Mouse (Mus musculus): ENCODE measurements around the gene Tmx2. TPM values are rescaled to one million over a fixed set of nuclear protein-coding genes. Genes with fewer than 3 reads are reported as not detected.
"Not testable (repeated sequence)": the region's sequence is repeated elsewhere in the genome, so short reads cannot be mapped to it uniquely, and the experiment has no call there.

Gene Tmx2
- polyA plus RNA-seq (2012; ENCODE audit: insufficient read depth, low replicate concordance) = 2.4 TPM in 1 of 2 replicates, not detected in the other

GRCm38 (mm10) chr2:84679016-84679415 lies at the start of gene Tmx2:
Tmx2 (minus strand) TSS chr2:84679140.
- H3K4me3 ChIP-seq (replicated peaks) = peak within 1 kb of the TSS; percentile 100
- peaks cover 43% of the 10 kb centered on the region for H3K36me3 ChIP-seq (replicated peaks; ENCODE audit: low read length)
- no peaks in the 10 kb centered on the region for H3K27me3 ChIP-seq (replicated peaks)
- no peaks in the 10 kb centered on the region for H3K9me3 ChIP-seq
- TF ChIP-seq GATA1 (IDR thresholded peaks at IDR 0.05; ENCODE audit: borderline replicate concordance, low read length) (no peak), FLI1 (IDR thresholded peaks at IDR 0.05; ENCODE audit: low read length) (no peak)
- peaks cover 37% of the 10 kb centered on the region for H3K4me1 ChIP-seq

DNA sequence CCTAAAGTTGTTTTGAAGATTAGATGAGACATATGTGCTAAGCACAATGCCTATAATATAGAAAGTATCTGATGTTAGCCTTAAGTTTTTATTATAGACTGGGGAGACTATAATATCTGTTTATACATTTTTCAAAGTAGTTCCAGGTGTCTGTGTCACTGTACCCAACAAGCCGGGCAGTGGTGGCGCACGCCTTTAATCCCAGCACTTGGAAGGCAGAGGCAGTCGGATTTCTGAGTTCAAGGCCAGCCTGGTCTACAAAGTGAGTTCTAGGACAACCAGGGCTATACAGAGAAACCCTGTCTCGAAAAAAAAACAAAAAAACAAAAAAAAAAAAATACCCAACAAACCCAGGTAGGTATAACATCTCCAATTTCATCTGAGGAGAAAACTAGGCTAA lies 49.3 kb upstream of the Tmx2 start:
- Histone ChIP-seq H3K36me3 (replicated peaks; ENCODE audit: low read length) (peaks cover 29% of the 10 kb centered on the region), H3K4me1 (peaks cover 44% of the 10 kb centered on the region)
- not testable (repeated sequence) for H3K27me3 ChIP-seq (replicated peaks); H3K9me3 ChIP-seq; H3K4me3 ChIP-seq (replicated peaks)

DNA sequence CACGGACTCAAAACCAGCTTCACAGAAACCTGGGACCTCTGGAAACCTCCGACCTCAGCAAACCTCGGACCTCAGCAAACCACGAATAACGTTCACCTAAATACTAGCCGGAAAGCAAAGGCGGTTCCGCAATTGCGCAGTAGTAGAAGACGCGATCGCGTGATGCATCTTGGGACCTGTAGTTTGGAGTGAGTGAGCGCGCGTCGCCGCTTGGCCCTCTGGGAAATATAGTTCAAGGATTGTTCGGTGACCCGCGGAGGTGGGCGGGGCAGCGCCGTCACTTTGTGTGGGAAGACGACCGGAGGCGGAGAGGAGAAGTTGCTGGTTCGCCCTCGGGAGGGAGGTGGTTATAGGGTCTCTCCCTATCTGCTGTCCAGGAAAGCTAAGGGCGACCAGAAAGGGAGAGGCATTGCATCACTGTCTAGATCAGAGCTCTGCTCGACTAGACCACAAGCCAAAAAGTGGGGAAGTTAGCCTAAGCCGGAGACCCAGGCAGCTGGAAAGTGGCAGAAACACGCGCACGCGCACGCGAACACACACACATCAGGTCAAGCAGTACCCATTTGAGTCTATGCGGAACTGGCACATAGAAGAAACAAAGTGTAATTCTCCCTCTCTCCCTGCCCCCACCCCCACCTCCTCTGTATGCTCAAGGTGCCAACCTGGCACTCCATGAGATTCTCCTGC lies 48.4 kb upstream of the Tmx2 start, which contains the start of gene Clp1:
TSS of gene Clp1 (minus strand) at position 179 of the 687 bp plus-strand sequence.
- no peaks in the 10 kb centered on the region for H3K27me3 ChIP-seq (replicated peaks)
- TF ChIP-seq GATA1 (IDR thresholded peaks at IDR 0.05; ENCODE audit: borderline replicate concordance, low read length) = no peak
- H3K9me3 ChIP-seq = no peaks in the 10 kb centered on the region
- peak within 1 kb of the TSS; percentile 95 for H3K4me3 ChIP-seq (replicated peaks)
- peaks cover 42% of the 10 kb centered on the region for H3K4me1 ChIP-seq
- peaks cover 35% of the 10 kb centered on the region for H3K36me3 ChIP-seq (replicated peaks; ENCODE audit: low read length)

DNA sequence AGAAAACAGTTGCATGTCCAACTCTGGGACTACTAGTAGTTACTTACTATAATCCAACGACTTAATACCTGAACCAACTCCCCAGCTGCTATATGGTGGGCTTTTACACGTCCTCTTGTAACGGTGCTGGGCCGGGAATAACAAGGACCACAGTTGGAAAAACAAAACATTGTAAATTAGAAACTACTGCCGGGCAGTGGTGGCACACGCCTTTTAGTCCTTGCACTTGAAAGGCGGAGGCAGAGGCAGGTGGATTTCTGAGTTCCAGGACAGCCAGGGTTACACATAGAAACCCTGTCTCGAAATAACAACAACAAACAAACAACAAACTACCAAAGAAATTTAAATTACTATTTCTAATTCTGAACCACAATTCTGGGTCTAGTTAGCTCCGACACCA lies 47.8 kb upstream of the Tmx2 start:
- Histone ChIP-seq H3K9me3 (no peaks in the 10 kb centered on the region), H3K4me3 (replicated peaks) (peak overlapping the region; percentile 95), H3K27me3 (replicated peaks) (no peaks in the 10 kb centered on the region), H3K4me1 (peaks cover 42% of the 10 kb centered on the region), H3K36me3 (replicated peaks; ENCODE audit: low read length) (peaks cover 41% of the 10 kb centered on the region)
- TF ChIP-seq GATA1 (IDR thresholded peaks at IDR 0.05; ENCODE audit: borderline replicate concordance, low read length) (no peak), FLI1 (IDR thresholded peaks at IDR 0.05; ENCODE audit: low read length) (no peak)

- no peak for TF ChIP-seq FLI1 (IDR thresholded peaks at IDR 0.05; ENCODE audit: low read length)
- no peak for TF ChIP-seq GATA1 (IDR thresholded peaks at IDR 0.05; ENCODE audit: borderline replicate concordance, low read length)
- peaks cover 49% of the 10 kb centered on the region for H3K36me3 ChIP-seq (replicated peaks; ENCODE audit: low read length)
- H3K4me1 ChIP-seq = peaks cover 46% of the 10 kb centered on the region
- H3K27me3 ChIP-seq (replicated peaks) = no peaks in the 10 kb centered on the region
- H3K4me3 ChIP-seq (replicated peaks) = peak overlapping the region; percentile 95
- no peaks in the 10 kb centered on the region for H3K9me3 ChIP-seq
Observed at GRCm38 (mm10) chr2:84725770-84726169, 46.8 kb upstream of the Tmx2 start.

DNA sequence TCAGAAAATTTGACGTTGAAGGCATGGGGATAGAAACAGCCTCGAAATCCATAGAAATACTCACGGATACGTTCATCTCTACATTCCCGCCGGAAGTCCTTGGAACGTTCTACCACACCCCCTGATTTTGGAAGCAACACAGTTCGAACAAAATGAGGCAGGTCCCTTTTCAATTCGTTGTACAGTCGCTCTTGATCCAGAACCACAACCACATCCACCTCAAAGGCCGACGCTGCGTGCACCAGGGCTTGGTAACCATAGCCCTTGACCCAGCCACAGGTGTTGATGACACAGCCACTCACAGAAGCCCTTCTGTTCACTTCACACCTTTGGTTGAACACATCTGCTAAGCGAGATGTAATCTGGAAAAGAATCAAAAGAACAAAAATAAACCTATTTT lies 44.9 kb upstream of the Tmx2 start:
- Histone ChIP-seq H3K4me1 (peaks cover 46% of the 10 kb centered on the region), H3K4me3 (replicated peaks) (no peak overlapping the region), H3K27me3 (replicated peaks) (no peaks in the 10 kb centered on the region), H3K9me3 (no peaks in the 10 kb centered on the region), H3K36me3 (replicated peaks; ENCODE audit: low read length) (peaks cover 49% of the 10 kb centered on the region)
- no peak for TF ChIP-seq GATA1 (IDR thresholded peaks at IDR 0.05; ENCODE audit: borderline replicate concordance, low read length)
- no peak for TF ChIP-seq FLI1 (IDR thresholded peaks at IDR 0.05; ENCODE audit: low read length)

DNA sequence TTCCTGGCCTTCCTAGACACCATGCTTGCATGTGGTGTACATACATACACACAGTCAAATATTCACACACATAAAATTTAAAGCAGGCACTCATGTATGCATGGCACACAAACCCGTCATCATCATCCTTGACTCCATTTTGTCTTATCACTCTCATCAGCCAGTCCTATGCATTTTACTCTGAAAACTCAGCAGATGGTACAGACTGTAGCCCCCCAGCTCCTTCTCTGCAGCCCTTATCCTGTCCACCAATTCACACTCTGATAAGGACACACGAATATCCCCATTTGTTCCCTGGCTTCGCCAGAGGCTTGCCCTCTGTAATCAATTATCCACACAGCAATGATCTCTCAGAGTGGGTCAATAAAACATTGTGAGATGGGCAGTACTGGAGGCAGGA lies 42.2 kb upstream of the Tmx2 start:
- Histone ChIP-seq H3K4me3 (replicated peaks) (no peak overlapping the region), H3K36me3 (replicated peaks; ENCODE audit: low read length) (peaks cover 49% of the 10 kb centered on the region), H3K4me1 (peaks cover 46% of the 10 kb centered on the region), H3K27me3 (replicated peaks) (no peaks in the 10 kb centered on the region), H3K9me3 (no peaks in the 10 kb centered on the region)
- TF ChIP-seq GATA1 (IDR thresholded peaks at IDR 0.05; ENCODE audit: borderline replicate concordance, low read length) (no peak), FLI1 (IDR thresholded peaks at IDR 0.05; ENCODE audit: low read length) (no peak)

GRCm38 (mm10) chr2:84720718-84721117 lies 41.8 kb upstream of the Tmx2 start:
- H3K36me3 ChIP-seq (replicated peaks; ENCODE audit: low read length) = peaks cover 45% of the 10 kb centered on the region
- TF ChIP-seq FLI1 (IDR thresholded peaks at IDR 0.05; ENCODE audit: low read length) (no peak), GATA1 (IDR thresholded peaks at IDR 0.05; ENCODE audit: borderline replicate concordance, low read length) (no peak)
- no peak overlapping the region for H3K4me3 ChIP-seq (replicated peaks)
- H3K9me3 ChIP-seq = no peaks in the 10 kb centered on the region
- H3K27me3 ChIP-seq (replicated peaks) = no peaks in the 10 kb centered on the region
- peaks cover 42% of the 10 kb centered on the region for H3K4me1 ChIP-seq

GRCm38 (mm10) chr2:84717357-84717756 lies 38.4 kb upstream of the Tmx2 start:
- H3K27me3 ChIP-seq (replicated peaks) = no peaks in the 10 kb centered on the region
- H3K9me3 ChIP-seq = no peaks in the 10 kb centered on the region
- no peak for TF ChIP-seq GATA1 (IDR thresholded peaks at IDR 0.05; ENCODE audit: borderline replicate concordance, low read length)
- TF ChIP-seq FLI1 (IDR thresholded peaks at IDR 0.05; ENCODE audit: low read length) = no peak
- H3K4me3 ChIP-seq (replicated peaks) = no peak overlapping the region
- peaks cover 14% of the 10 kb centered on the region for H3K36me3 ChIP-seq (replicated peaks; ENCODE audit: low read length)
- H3K4me1 ChIP-seq = peaks cover 34% of the 10 kb centered on the region

GRCm38 (mm10) chr2:84716423-84717355 lies 37.7 kb upstream of the Tmx2 start:
- no peaks in the 10 kb centered on the region for H3K27me3 ChIP-seq (replicated peaks)
- TF ChIP-seq GATA1 (IDR thresholded peaks at IDR 0.05; ENCODE audit: borderline replicate concordance, low read length) = no peak
- no peak for TF ChIP-seq FLI1 (IDR thresholded peaks at IDR 0.05; ENCODE audit: low read length)
- peaks cover 8% of the 10 kb centered on the region for H3K36me3 ChIP-seq (replicated peaks; ENCODE audit: low read length)
- H3K4me3 ChIP-seq (replicated peaks) = peak overlapping the region; percentile 97
- peaks cover 39% of the 10 kb centered on the region for H3K4me1 ChIP-seq
- no peaks in the 10 kb centered on the region for H3K9me3 ChIP-seq

Data from megakaryocyte, embryonic 14.5 days (primary cell).